Mouse (Mus musculus): ENCODE measurements around the gene Gm8024. TPM values are rescaled to one million over a fixed set of nuclear protein-coding genes. Genes with fewer than 3 reads are reported as not detected.
"Not testable (repeated sequence)": the region's sequence is repeated elsewhere in the genome, so short reads cannot be mapped to it uniquely, and the experiment has no call there.

Gene Gm8024
- polyA plus RNA-seq (2015; fragmentation: Nextera tagmentation; extraction: Ambion mirVana): not detected in 2 replicates

DNA sequence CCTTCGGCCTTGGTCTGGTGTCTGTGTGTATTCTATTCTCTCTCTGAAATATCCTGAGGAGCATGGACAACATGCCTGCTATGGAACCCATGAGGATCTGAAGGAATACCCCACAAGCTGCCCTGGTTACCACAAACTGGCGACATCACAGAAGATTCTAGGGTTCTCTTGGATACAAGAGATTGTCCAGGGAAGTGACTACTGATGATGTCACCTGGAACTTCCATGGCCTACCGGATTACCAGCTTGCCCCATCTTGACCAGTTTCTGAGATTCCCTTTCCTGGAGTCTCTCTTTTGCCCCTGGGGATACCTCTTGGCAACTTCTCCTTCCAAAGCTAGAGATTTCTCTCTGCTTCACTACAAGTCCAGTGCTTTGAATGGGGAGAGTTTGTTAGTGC is at the start of gene Gm8024:
Gene Gm8024, minus strand, starts transcription at position 101 of the 400 bp plus-strand sequence.
- not testable (repeated sequence) for H3K27ac ChIP-seq (ENCODE audit: low read depth, low read length); H3K36me3 ChIP-seq (ENCODE audit: control insufficient read depth, insufficient read depth); H3K4me2 ChIP-seq (replicated peaks; ENCODE audit: low read depth); H3K9ac ChIP-seq (ENCODE audit: low read depth, low read length); H3K9me3 ChIP-seq (ENCODE audit: control insufficient read depth); H3K4me1 ChIP-seq (replicated peaks; ENCODE audit: control insufficient read depth, insufficient read depth, low read length); H3K27me3 ChIP-seq (replicated peaks; ENCODE audit: control insufficient read depth, insufficient read depth, low read length); H3K4me3 ChIP-seq (ENCODE audit: low read depth, low read length); ATAC-seq
- 96% methylated on average over 1 of the region's 3 CpGs for WGBS

DNA sequence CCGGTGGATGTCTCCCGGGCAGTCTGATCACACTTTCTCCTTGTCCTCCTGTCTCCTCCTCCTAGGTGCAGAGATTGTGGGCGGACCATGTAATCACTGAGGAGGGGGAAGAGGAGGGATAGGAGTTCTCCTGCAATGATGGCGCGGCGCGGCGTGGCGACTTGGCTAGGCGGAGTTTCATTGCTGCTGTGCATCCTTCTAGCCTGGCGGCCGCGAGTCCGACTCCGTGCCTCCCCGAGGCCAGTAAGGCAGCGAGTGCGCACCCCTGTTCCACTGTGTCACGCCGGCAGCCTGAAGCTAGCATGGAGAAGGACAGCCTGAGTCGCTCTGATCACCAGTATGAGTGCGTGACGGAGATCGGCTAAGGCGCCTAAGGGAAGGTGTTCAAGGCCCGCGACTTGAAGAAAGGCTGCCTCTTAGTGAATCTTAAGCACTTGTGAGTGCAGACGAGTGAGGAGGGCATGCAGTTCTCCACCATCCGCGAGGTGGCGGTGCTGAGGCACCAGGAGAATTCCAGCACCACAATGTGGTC is 19.2 kb upstream of the Gm8024 start:
- not testable (repeated sequence) for H3K9ac ChIP-seq (ENCODE audit: low read depth, low read length); H3K4me2 ChIP-seq (replicated peaks; ENCODE audit: low read depth); ATAC-seq; H3K9me3 ChIP-seq (ENCODE audit: control insufficient read depth); H3K4me1 ChIP-seq (replicated peaks; ENCODE audit: control insufficient read depth, insufficient read depth, low read length); H3K27ac ChIP-seq (ENCODE audit: low read depth, low read length); H3K36me3 ChIP-seq (ENCODE audit: control insufficient read depth, insufficient read depth); H3K27me3 ChIP-seq (replicated peaks; ENCODE audit: control insufficient read depth, insufficient read depth, low read length); H3K4me3 ChIP-seq (ENCODE audit: low read depth, low read length)
- WGBS: 6% methylated on average over 23 of the region's 31 CpGs

GRCm38 (mm10) chr14:42542316-42543169 is 18.5 kb upstream of the Gm8024 start:
- 21% methylated on average over 14 of the region's 29 CpGs for WGBS
- H3K27ac ChIP-seq (ENCODE audit: low read depth, low read length); H3K27me3 ChIP-seq (replicated peaks; ENCODE audit: control insufficient read depth, insufficient read depth, low read length); ATAC-seq; H3K4me2 ChIP-seq (replicated peaks; ENCODE audit: low read depth); H3K4me3 ChIP-seq (ENCODE audit: low read depth, low read length); H3K9ac ChIP-seq (ENCODE audit: low read depth, low read length); H3K4me1 ChIP-seq (replicated peaks; ENCODE audit: control insufficient read depth, insufficient read depth, low read length); H3K36me3 ChIP-seq (ENCODE audit: control insufficient read depth, insufficient read depth); H3K9me3 ChIP-seq (ENCODE audit: control insufficient read depth): not testable (repeated sequence)

DNA sequence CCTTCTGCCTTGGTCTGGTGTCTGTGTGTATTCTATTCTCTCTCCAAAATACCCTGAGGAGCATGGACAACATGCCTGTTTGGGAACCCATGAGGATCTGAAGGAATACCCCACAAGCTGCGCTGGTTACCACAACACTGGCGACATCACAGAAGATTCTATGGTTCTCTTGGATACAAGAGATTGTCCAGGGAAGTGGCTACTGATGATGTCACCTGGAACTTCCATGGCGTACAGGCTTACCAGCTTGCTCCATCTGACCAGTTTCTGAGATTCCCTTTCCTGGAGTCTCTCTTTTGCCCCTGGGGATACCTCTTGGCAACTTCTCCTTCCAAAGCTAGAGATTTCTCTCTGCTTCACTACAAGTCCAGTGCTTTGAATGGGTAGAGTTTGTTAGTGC is 21.8 kb downstream of the Gm8024 start, which contains the start of gene Gm8020:
Gene Gm8020, minus strand, starts transcription at position 101 of the 400 bp plus-strand sequence.
- H3K9ac ChIP-seq (ENCODE audit: low read depth, low read length); H3K4me3 ChIP-seq (ENCODE audit: low read depth, low read length); H3K27ac ChIP-seq (ENCODE audit: low read depth, low read length); H3K4me1 ChIP-seq (replicated peaks; ENCODE audit: control insufficient read depth, insufficient read depth, low read length); H3K27me3 ChIP-seq (replicated peaks; ENCODE audit: control insufficient read depth, insufficient read depth, low read length); ATAC-seq; H3K4me2 ChIP-seq (replicated peaks; ENCODE audit: low read depth); H3K36me3 ChIP-seq (ENCODE audit: control insufficient read depth, insufficient read depth); H3K9me3 ChIP-seq (ENCODE audit: control insufficient read depth): not testable (repeated sequence)
- 60% methylated on average over 2 of the region's 3 CpGs for WGBS

Other genes with a start within 250 kb of the Gm8024 start
- gene Gm9611, start 226.9 kb downstream of the Gm8024 start, polyA plus RNA-seq (2015; fragmentation: Nextera tagmentation; extraction: Ambion mirVana): not detected in 2 replicates
- gene Gm7995, start 214.1 kb downstream of the Gm8024 start, polyA plus RNA-seq (2015; fragmentation: Nextera tagmentation; extraction: Ambion mirVana): not detected in 2 replicates
- not detected in 2 replicates for gene Gm8005, start 84.6 kb downstream of the Gm8024 start, polyA plus RNA-seq (2015; fragmentation: Nextera tagmentation; extraction: Ambion mirVana)
- gene Gm8011, start 60.4 kb downstream of the Gm8024 start, polyA plus RNA-seq (2015; fragmentation: Nextera tagmentation; extraction: Ambion mirVana): not detected in 2 replicates
- not detected in 2 replicates for gene Gm8020, start 21.9 kb downstream of the Gm8024 start, polyA plus RNA-seq (2015; fragmentation: Nextera tagmentation; extraction: Ambion mirVana)
- not detected in 2 replicates for gene Gm17124, start 75.6 kb upstream of the Gm8024 start, polyA plus RNA-seq (2015; fragmentation: Nextera tagmentation; extraction: Ambion mirVana)
- not detected in 2 replicates for gene Gm3633, start 117.6 kb upstream of the Gm8024 start, polyA plus RNA-seq (2015; fragmentation: Nextera tagmentation; extraction: Ambion mirVana)
- gene Gm10378, start 131.7 kb upstream of the Gm8024 start, polyA plus RNA-seq (2015; fragmentation: Nextera tagmentation; extraction: Ambion mirVana): not detected in 2 replicates
- gene Gm3015, start 244.5 kb upstream of the Gm8024 start, polyA plus RNA-seq (2015; fragmentation: Nextera tagmentation; extraction: Ambion mirVana): not detected in 2 replicates

Measured in intestine, postnatal 0 days (tissue).